Mouse (Mus musculus) neutrophil, adult 5-6 weeks (primary cell): Measurements from ENCODE around the gene Trim10. TPM values are rescaled to one million over a fixed set of nuclear protein-coding genes. Genes with fewer than 3 reads are reported as not detected.
"Not testable (repeated sequence)": the region's sequence is repeated elsewhere in the genome, so short reads cannot be mapped to it uniquely, and the experiment has no call there.

Experiments
- ATAC-seq: fragments of 151-379, 151-347 bp; 2 replicates; pipeline ENCODE4 v1.8.0; 2017; ENCODE audit warnings: mild to moderate bottlenecking, moderate TSS enrichment; ENCODE audit not compliant: insufficient number of reproducible peaks, poor library complexity, low FRiP score, severe bottlenecking; ENCODE audit errors: extremely low read depth
- total RNA-seq: library from RNA; stranded (forward); fragments of 200-1000 nt; gene quantifications from 2 replicates; pipeline ENCODE4 v1.2.3, GENCODE M21; 2017

The Trim10 gene
- total RNA-seq, 1 experiment from 2014 or later, result 4.7 TPM

- ATAC-seq, result no peak
Observed at GRCm38 (mm10) chr17:36851627-36852026, 17.7 kb upstream of the Trim10 start.

- no peak for ATAC-seq
Observed at GRCm38 (mm10) chr17:36855484-36855883, 13.9 kb upstream of the Trim10 start.

GRCm38 (mm10) chr17:36856236-36856635 is 13.1 kb upstream of the Trim10 start:
- no peak for ATAC-seq

- ATAC-seq, result no peak
Observed at GRCm38 (mm10) chr17:36858181-36858580, 11.2 kb upstream of the Trim10 start.

GRCm38 (mm10) chr17:36861680-36862079 is 7.7 kb upstream of the Trim10 start:
- ATAC-seq, result no peak

GRCm38 (mm10) chr17:36866719-36867527 is 2.5 kb upstream of the Trim10 start, which contains the start of gene Trim15:
TSS of gene Trim15 (minus strand) at chr17:36867210.
- no peak for ATAC-seq

- ATAC-seq, result no peak
Observed at GRCm38 (mm10) chr17:36868836-36869235, 538 bp upstream of the Trim10 start.

- no peak for ATAC-seq
Observed at GRCm38 (mm10) chr17:36869955-36870810, 809 bp downstream of the Trim10 start.

- ATAC-seq, result no peak
Observed at GRCm38 (mm10) chr17:36874636-36875035, 5.3 kb downstream of the Trim10 start.

- ATAC-seq, result no peak
Observed at GRCm38 (mm10) chr17:36883350-36883749, 14.0 kb downstream of the Trim10 start.

GRCm38 (mm10) chr17:36885132-36885790 is 15.9 kb downstream of the Trim10 start:
- ATAC-seq, result no peak

GRCm38 (mm10) chr17:36890073-36890903 is 20.9 kb downstream of the Trim10 start, which contains the start of gene Trim40:
TSS of gene Trim40 (minus strand) at chr17:36890123.
- no peak for ATAC-seq

GRCm38 (mm10) chr17:36891496-36891895 is 22.1 kb downstream of the Trim10 start:
- ATAC-seq, result not testable (repeated sequence)

- ATAC-seq, result peak; percentile 53; the same call in 1 of the 2 replicates
Observed at GRCm38 (mm10) chr17:36892362-36892761, 23.0 kb downstream of the Trim10 start.

- no peak for ATAC-seq
Observed at GRCm38 (mm10) chr17:36893387-36893786, 24.0 kb downstream of the Trim10 start.

GRCm38 (mm10) chr17:36896583-36896982 is 27.2 kb downstream of the Trim10 start:
- no peak for ATAC-seq

GRCm38 (mm10) chr17:36897065-36897464 is 27.7 kb downstream of the Trim10 start:
- no peak for ATAC-seq

- no peak for ATAC-seq
Observed at GRCm38 (mm10) chr17:36897552-36898205, 28.3 kb downstream of the Trim10 start, which contains the start of gene Trim31. TSS of gene Trim31 (plus strand) at chr17:36898118.
